Mouse (Mus musculus) forebrain, embryonic 14.5 days (tissue): Measurements from ENCODE around the gene Prlh. TPM values are rescaled to one million over a fixed set of nuclear protein-coding genes. Genes with fewer than 3 reads are reported as not detected.
A peak's percentile ranks its signal among the peaks of the same experiment; 100 is the strongest.

ENCODE experiments used
- ATAC-seq: fragments of 200-750 bp; cut with Nextera tagmentation; 2 replicates; pipeline ENCODE4 v1.8.0; 2017; ENCODE audit warnings: mild to moderate bottlenecking, moderate library complexity
- DNase-seq: peaks from one replicate; pipeline ENCODE4 v3.0.0-alpha.2; 2015; ENCODE audit warnings: low spot score
- H3K27ac ChIP-seq: fragments of 300-500 bp; sonication (generic); 2 replicates; pipeline ENCODE4 v1.5.1; 2014; ENCODE audit warnings: low read depth, mild to moderate bottlenecking, control low read depth, low read length, moderate library complexity
- H3K27me3 ChIP-seq: fragments of 300-500 bp; sonication (generic); replicated peaks from 2 replicates; pipeline ENCODE4 v1.6.1; 2014; ENCODE audit warnings: low read length, control low read depth, mixed read lengths; ENCODE audit not compliant: control insufficient read depth, insufficient read depth
- H3K36me3 ChIP-seq: fragments of 300-500 bp; sonication (generic); 2 replicates; pipeline ENCODE4 v1.6.1; 2014; ENCODE audit warnings: low read length, control low read depth; ENCODE audit not compliant: control insufficient read depth, insufficient read depth
- H3K4me1 ChIP-seq: fragments of 300-500 bp; sonication (generic); 2 replicates; pipeline ENCODE4 v1.6.1; 2014; ENCODE audit warnings: antibody characterized with exemption, low read length, control low read depth; ENCODE audit not compliant: control insufficient read depth, insufficient read depth
- H3K4me2 ChIP-seq: fragments of 300-500 bp; sonication (generic); 2 replicates; pipeline ENCODE4 v1.6.1; 2014; ENCODE audit warnings: mild to moderate bottlenecking, control low read depth, low read length
- H3K4me3 ChIP-seq: fragments of 300-500 bp; sonication (generic); 2 replicates; pipeline ENCODE4 v1.5.1; 2014; ENCODE audit warnings: low read depth, low read length, control low read depth
- H3K9ac ChIP-seq: fragments of 300-500 bp; sonication (generic); 2 replicates; pipeline ENCODE4 v1.6.1; 2014; ENCODE audit warnings: mild to moderate bottlenecking, low read length, control low read depth, moderate library complexity
- H3K9me3 ChIP-seq: fragments of 300-500 bp; sonication (generic); replicated peaks from 2 replicates; pipeline ENCODE4 v1.6.1; 2016; ENCODE audit warnings: low read length, control low read depth, mixed read lengths; ENCODE audit not compliant: control insufficient read depth
- WGBS: fragments of 180-500 bp; shearing (Covaris S2); extraction: QIAGEN DNeasy Blood & Tissue Kit; methylation state at CpG from one replicate; pipeline ENCODE4 v1.1.7; 2014; 5-methylcytosine and 5-hydroxymethylcytosine counted together
- polyA plus RNA-seq: library from polyadenylated mRNA; unstranded; fragments of >200 nt; fragmentation: Nextera tagmentation; extraction: Ambion mirVana; gene quantifications from 2 replicates; pipeline ENCODE4 v1.2.1, GENCODE M21; 2014

Gene Prlh
- polyA plus RNA-seq, 1 experiment from 2014 or later, result not detected

DNA sequence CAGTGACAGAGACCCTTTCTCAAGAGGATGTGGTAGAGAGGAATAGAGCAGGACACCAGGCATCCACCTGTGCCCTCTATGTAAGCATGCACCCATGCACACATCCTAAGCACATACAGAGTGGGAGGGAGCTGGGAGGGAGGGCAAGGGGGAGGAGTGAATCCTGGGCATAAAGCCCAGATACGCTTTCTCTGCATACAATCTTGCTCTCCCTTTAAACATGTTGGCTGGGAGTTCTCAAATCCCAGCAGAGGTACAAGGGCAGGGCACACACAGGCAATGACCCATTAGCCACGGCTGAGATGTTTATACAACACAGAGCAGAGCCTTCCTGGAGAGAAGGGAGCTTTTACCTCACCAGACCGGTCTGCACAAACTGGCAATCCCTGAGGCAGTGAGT, 10.1 kb downstream of the Prlh start:
- H3K27me3 ChIP-seq, result no peaks in the 10 kb centered on the region
- no peaks in the 10 kb centered on the region for H3K9me3 ChIP-seq
- no peak overlapping the region for H3K27ac ChIP-seq
- H3K9ac ChIP-seq, result no peak overlapping the region
- H3K4me1 ChIP-seq, result peaks cover 6% of the 10 kb centered on the region
- DNase-seq (peak; percentile 60), ATAC-seq (peak; percentile 29; the same call in 1 of the 2 replicates)
- 13% methylated on average over 3 of the region's 3 CpGs for WGBS
- H3K4me2 ChIP-seq, result no peak overlapping the region
- H3K4me3 ChIP-seq, result no peak overlapping the region
- no peaks in the 10 kb centered on the region for H3K36me3 ChIP-seq

- ATAC-seq (peak; percentile 79), DNase-seq (peak; percentile 68)
- peaks cover 7% of the 10 kb centered on the region for H3K4me1 ChIP-seq
- no peak overlapping the region for H3K9ac ChIP-seq
- H3K4me2 ChIP-seq, result no peak overlapping the region
- no peaks in the 10 kb centered on the region for H3K36me3 ChIP-seq
- H3K27me3 ChIP-seq, result no peaks in the 10 kb centered on the region
- WGBS, result 34% methylated on average over 7 of the region's 7 CpGs
- H3K4me3 ChIP-seq, result no peak overlapping the region
- H3K27ac ChIP-seq, result no peak overlapping the region
- H3K9me3 ChIP-seq, result no peaks in the 10 kb centered on the region
Observed at GRCm38 (mm10) chr1:90967583-90967982, 14.7 kb downstream of the Prlh start.

DNA sequence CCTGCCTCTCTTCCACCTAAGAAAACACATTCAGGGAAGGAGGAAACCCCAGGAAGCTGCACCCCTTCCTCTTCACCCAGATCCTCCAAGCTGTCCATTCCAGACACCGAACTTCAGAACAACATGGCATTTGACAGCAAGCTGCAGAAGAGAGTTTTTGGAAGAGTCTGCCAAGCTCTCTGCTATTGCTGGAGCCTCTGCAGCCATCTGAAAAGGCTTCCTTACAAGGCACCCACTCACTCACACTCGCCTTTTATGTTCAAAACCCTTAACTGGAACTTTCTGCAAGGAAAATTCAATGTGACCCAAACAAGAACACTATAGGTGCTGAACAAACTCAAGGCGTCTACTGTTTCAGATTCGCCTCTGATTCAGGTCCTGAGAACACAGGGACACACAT, 15.7 kb downstream of the Prlh start:
- WGBS, result 75% methylated on average over 4 of the region's 4 CpGs
- Histone ChIP-seq H3K4me3 (no peak overlapping the region), H3K9me3 (no peaks in the 10 kb centered on the region), H3K36me3 (no peaks in the 10 kb centered on the region), H3K4me2 (no peak overlapping the region), H3K4me1 (peaks cover 7% of the 10 kb centered on the region), H3K9ac (no peak overlapping the region), H3K27me3 (no peaks in the 10 kb centered on the region), H3K27ac (no peak overlapping the region)
- ATAC-seq (no peak), DNase-seq (no peak)

DNA sequence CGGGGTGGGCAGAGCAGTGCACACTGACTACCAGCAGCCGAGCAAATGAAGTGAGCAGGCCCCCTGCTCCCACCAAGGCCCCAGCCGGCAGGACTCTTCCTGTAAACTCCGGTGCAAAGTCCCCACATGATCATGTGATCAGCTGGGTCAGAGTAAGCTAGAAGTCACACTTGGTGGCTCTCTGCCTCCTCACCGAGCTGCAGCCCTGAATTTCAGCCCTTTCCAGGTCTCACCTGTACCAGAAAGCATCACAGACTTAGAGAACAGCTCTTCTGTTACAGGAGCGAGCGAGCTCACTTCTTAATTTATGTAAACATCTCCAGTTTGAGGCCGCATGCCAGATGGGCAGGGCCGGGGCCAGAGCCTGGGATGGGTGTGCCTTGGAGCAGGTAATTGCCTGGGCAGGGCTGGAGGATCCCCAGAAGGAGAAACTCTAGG, 16.5 kb downstream of the Prlh start, which contains the start of gene Rab17:
TSS of gene Rab17 (minus strand) at position 315 of the 438 bp plus-strand sequence.
- Histone ChIP-seq H3K9ac (no peak within 1 kb of the TSS), H3K4me3 (no peak within 1 kb of the TSS), H3K27me3 (no peaks in the 10 kb centered on the region), H3K27ac (no peak within 1 kb of the TSS), H3K4me1 (peaks cover 10% of the 10 kb centered on the region), H3K4me2 (no peak within 1 kb of the TSS), H3K9me3 (no peaks in the 10 kb centered on the region), H3K36me3 (no peaks in the 10 kb centered on the region)
- ATAC-seq, result no peak
- no peak for DNase-seq
- WGBS, result 34% methylated on average over 9 of the region's 9 CpGs

DNA sequence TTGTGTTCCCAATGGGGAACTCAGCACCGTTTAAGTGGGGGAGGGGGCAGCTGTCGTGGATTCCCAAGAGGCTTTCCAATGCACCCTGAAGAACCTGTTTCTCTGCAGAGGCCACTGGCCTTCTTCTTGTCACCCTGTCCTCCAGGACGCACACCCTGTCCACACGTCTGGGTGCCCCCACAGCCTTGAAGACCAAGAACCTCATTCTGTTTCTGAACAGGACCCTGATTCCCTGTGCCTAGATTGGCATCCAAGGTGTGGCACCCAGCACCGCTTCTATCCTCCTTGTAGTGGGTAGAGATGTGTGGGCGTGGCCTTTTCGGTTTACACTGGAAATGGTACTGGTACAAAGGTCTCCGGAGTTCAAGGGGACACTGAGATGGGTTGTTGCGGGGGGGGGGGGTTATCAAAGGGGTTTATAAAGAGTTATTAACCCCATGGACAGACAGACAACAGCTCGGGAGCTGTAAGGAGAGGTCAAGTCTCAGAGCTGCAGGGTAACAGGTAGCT, 17.0 kb downstream of the Prlh start:
- Histone ChIP-seq H3K27ac (no peak overlapping the region), H3K4me3 (no peak overlapping the region), H3K36me3 (no peaks in the 10 kb centered on the region), H3K9me3 (no peaks in the 10 kb centered on the region), H3K4me1 (peaks cover 14% of the 10 kb centered on the region), H3K9ac (no peak overlapping the region), H3K27me3 (no peaks in the 10 kb centered on the region), H3K4me2 (no peak overlapping the region)
- DNase-seq (no peak), ATAC-seq (no peak)
- 81% methylated on average over 10 of the region's 10 CpGs for WGBS

- peaks cover 15% of the 10 kb centered on the region for H3K4me1 ChIP-seq
- no peak overlapping the region for H3K9ac ChIP-seq
- WGBS, result 19% methylated on average over 9 of the region's 9 CpGs
- H3K4me2 ChIP-seq, result no peak overlapping the region
- DNase-seq (peak; percentile 91), ATAC-seq (peak; percentile 68; the same call in 1 of the 2 replicates)
- H3K9me3 ChIP-seq, result no peaks in the 10 kb centered on the region
- no peak overlapping the region for H3K4me3 ChIP-seq
- H3K36me3 ChIP-seq, result no peaks in the 10 kb centered on the region
- no peaks in the 10 kb centered on the region for H3K27me3 ChIP-seq
- H3K27ac ChIP-seq, result no peak overlapping the region
Observed at GRCm38 (mm10) chr1:90972911-90973573, 20.1 kb downstream of the Prlh start.

DNA sequence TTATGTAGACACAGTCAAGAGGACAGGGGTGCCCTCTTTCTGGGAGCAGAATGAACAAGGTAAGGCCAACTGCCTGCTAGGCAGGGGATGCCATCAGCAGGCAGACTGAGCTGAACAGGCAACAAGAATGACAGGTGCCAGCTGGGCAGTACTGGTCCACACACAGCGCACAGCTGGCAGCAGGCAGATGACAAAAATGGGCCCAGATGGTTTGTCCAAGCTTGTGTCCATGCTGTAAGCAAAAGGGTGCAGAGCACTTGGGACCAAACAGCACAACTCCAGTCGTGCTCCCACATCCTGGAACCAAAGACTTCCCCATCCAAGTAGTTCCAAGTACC, 20.6 kb downstream of the Prlh start:
- peak; percentile 36; the same call in 1 of the 2 replicates for ATAC-seq
- H3K27me3 ChIP-seq, result no peaks in the 10 kb centered on the region
- WGBS, result 89% methylated on average over 2 of the region's 2 CpGs

GRCm38 (mm10) chr1:90974906-90975649, 22.2 kb downstream of the Prlh start:
- Histone ChIP-seq H3K36me3 (no peaks in the 10 kb centered on the region), H3K27ac (no peak overlapping the region), H3K9ac (0 out of 2 replicates have a peak overlapping the region, but pooled peaks have one; percentile 32), H3K4me3 (no peak overlapping the region), H3K4me2 (peak overlapping the region; percentile 16; the same call in 1 of the 2 replicates), H3K9me3 (no peaks in the 10 kb centered on the region), H3K4me1 (peaks cover 14% of the 10 kb centered on the region; the same call in 1 of the 2 replicates), H3K27me3 (no peaks in the 10 kb centered on the region)
- DNase-seq, result peak; percentile 66
- WGBS, result 8% methylated on average over 12 of the region's 12 CpGs
- peak; percentile 72 for ATAC-seq

More for the DNA sequence above, 20.6 kb downstream of the Prlh start:
- peaks cover 14% of the 10 kb centered on the region; the same call in 1 of the 2 replicates for H3K4me1 ChIP-seq
- H3K4me3 ChIP-seq, result no peak overlapping the region
- no peaks in the 10 kb centered on the region for H3K36me3 ChIP-seq
- no peaks in the 10 kb centered on the region for H3K9me3 ChIP-seq
- no peak for DNase-seq
- H3K27ac ChIP-seq, result no peak overlapping the region
- no peak overlapping the region for H3K9ac ChIP-seq
- no peak overlapping the region for H3K4me2 ChIP-seq
